ENCODE assay signal across 25 mouse cellular contexts in the genomic region with DNA sequence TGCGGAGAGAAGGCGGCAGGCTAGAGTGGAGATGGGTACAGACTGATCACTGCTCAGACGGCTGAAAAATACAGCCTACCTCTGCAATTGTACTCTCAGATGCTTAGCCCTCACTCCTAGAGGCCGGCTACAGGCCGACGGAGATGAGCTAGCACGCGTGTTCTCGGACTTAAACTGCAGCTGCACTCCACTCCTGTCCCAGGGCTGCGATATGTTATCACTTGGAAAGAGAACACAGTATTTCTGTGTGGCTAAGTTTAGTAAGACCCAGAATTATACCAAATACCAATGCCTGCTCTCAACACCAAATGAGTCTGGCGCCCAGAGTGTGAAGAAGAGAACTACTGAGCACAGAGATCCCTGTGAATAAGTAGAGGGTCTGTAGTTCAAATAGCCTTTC. TPM values are rescaled to one million over a fixed set of nuclear protein-coding genes. Genes with fewer than 3 reads are reported as not detected.
DNase-seq lines count a peak whose midpoint lies in the region; ATAC-seq and TF ChIP-seq lines count a peak whose summit lies in the region.
"Had no signal": no experiment of that assay in that cellular context is flagged by ENCODE, and none has a peak within 500 bp of the region (broad histone marks: within the 10 kb centered on the region; RNA-seq: fewer than 3 reads in every experiment).

No protein-coding gene starts in this region.

- peak; percentile 26 to 49 for DNase-seq in heart, adult 18-20 months
- peak; percentile 20 for DNase-seq in heart, postnatal 0 days (ENCODE audit: low spot score)
- no peak for DNase-seq in heart, postnatal 25 days (ENCODE audit: low spot score)
- DNase-seq: adrenal gland, adult 2 months; adrenal gland, postnatal 25 days; cerebellum, adult 11 months; cerebellum, adult 8-10 months; cerebellum, postnatal 14 days; embryo, embryonic 11 days; gastrocnemius, postnatal 10 days; kidney, adult 18-20 months; kidney, postnatal 10 days had no signal

- no peak overlapping the region for H3K9ac ChIP-seq in heart, embryonic 12.5 days
- H3K9ac ChIP-seq in heart, embryonic 13.5 days: no peak overlapping the region
- H3K9ac ChIP-seq in heart, embryonic 11.5 days (ENCODE audit: low read depth, low read length): no peak overlapping the region
- no peak overlapping the region for H3K9ac ChIP-seq in heart, postnatal 0 days (replicated peaks; ENCODE audit: low read depth, low read length)
- H3K9ac ChIP-seq: embryonic facial prominence, embryonic 15.5 days; hindbrain, embryonic 14.5 days; intestine, embryonic 15.5 days had no signal

- 0 out of 2 replicates have a peak, but pooled peaks cover 10% of the 10 kb centered on the region for H3K4me1 ChIP-seq in heart, embryonic 12.5 days (replicated peaks)
- peaks cover 19% of the 10 kb centered on the region for H3K4me1 ChIP-seq in heart, embryonic 13.5 days
- H3K4me1 ChIP-seq in heart, embryonic 11.5 days (ENCODE audit: control insufficient read depth, insufficient read depth, low read length): peaks cover 5% of the 10 kb centered on the region; the same call in 1 of the 2 replicates
- H3K4me1 ChIP-seq in heart, postnatal 0 days (ENCODE audit: control insufficient read depth, insufficient read depth): peaks cover 13% of the 10 kb centered on the region
- H3K4me1 ChIP-seq: embryonic facial prominence, embryonic 15.5 days; forebrain, embryonic 10.5 days; hindbrain, embryonic 10.5 days; intestine, embryonic 15.5 days had no signal

- H3K36me3 ChIP-seq in heart, embryonic 12.5 days: no peaks in the 10 kb centered on the region
- peaks cover 2% of the 10 kb centered on the region; the same call in 1 of the 2 replicates for H3K36me3 ChIP-seq in heart, embryonic 13.5 days
- H3K36me3 ChIP-seq in heart, embryonic 11.5 days (ENCODE audit: control insufficient read depth, insufficient read depth, low read length): no peaks in the 10 kb centered on the region
- no peaks in the 10 kb centered on the region for H3K36me3 ChIP-seq in heart, postnatal 0 days (replicated peaks; ENCODE audit: control insufficient read depth, insufficient read depth, low read length)
- H3K36me3 ChIP-seq: embryonic facial prominence, embryonic 15.5 days; forebrain, embryonic 10.5 days; hindbrain, embryonic 10.5 days; intestine, embryonic 15.5 days had no signal

- intact Hi-C loops in heart, postnatal 25 days (cut with DNase I): no loop called here

- ATAC-seq in heart, embryonic 12.5 days (ENCODE audit: insufficient number of reproducible peaks, low FRiP score): no peak
- no peak for ATAC-seq in heart, embryonic 13.5 days (ENCODE audit: extremely low read depth, insufficient number of reproducible peaks, low FRiP score, low TSS enrichment)
- ATAC-seq in heart, embryonic 11.5 days (replicated peaks; ENCODE audit: insufficient number of reproducible peaks, low FRiP score, low TSS enrichment): no peak
- ATAC-seq in heart, postnatal 0 days (ENCODE audit: insufficient read depth, low read depth): peak; percentile 55; the same call in 1 of the 2 replicates
- ATAC-seq: forebrain, embryonic 16.5 days; intestine, embryonic 15.5 days had no signal

- no peak overlapping the region for H3K4me2 ChIP-seq in heart, embryonic 12.5 days
- 0 out of 2 replicates have a peak overlapping the region, but pooled peaks have one; percentile 3 for H3K4me2 ChIP-seq in heart, embryonic 13.5 days
- H3K4me2 ChIP-seq in heart, embryonic 11.5 days: no peak overlapping the region
- no peak overlapping the region for H3K4me2 ChIP-seq in heart, postnatal 0 days (ENCODE audit: low read depth, low read length)
- H3K4me2 ChIP-seq: embryonic facial prominence, embryonic 15.5 days; hindbrain, embryonic 14.5 days; intestine, embryonic 15.5 days had no signal

- no peak for TF ChIP-seq CTCF in heart, postnatal 0 days (IDR thresholded peaks at IDR 0.05; ENCODE audit: low read depth)

- H3K4me3 ChIP-seq in heart, embryonic 12.5 days: no peak overlapping the region
- no peak overlapping the region for H3K4me3 ChIP-seq in heart, embryonic 13.5 days
- no peak overlapping the region for H3K4me3 ChIP-seq in heart, embryonic 11.5 days (ENCODE audit: low read depth, low read length)
- H3K4me3 ChIP-seq in heart, postnatal 0 days (ENCODE audit: low read depth, low read length): no peak overlapping the region
- H3K4me3 ChIP-seq: embryonic facial prominence, embryonic 15.5 days; erythroblast, embryonic 14.5 days; forebrain, embryonic 10.5 days; hindbrain, embryonic 10.5 days; intestine, embryonic 15.5 days had no signal

- no peak overlapping the region for H3K27ac ChIP-seq in heart, embryonic 12.5 days (ENCODE audit: poor library complexity, severe bottlenecking)
- H3K27ac ChIP-seq in heart, embryonic 13.5 days (replicated peaks): peak overlapping the region; percentile 50
- no peak overlapping the region for H3K27ac ChIP-seq in heart, embryonic 11.5 days (ENCODE audit: low read depth, low read length)
- no peak overlapping the region for H3K27ac ChIP-seq in heart, postnatal 0 days (ENCODE audit: low read depth)
- H3K27ac ChIP-seq: embryonic facial prominence, embryonic 15.5 days; forebrain, embryonic 10.5 days; hindbrain, embryonic 10.5 days; hindbrain, embryonic 14.5 days; intestine, embryonic 15.5 days had no signal

- H3K9me3 ChIP-seq in heart, embryonic 12.5 days (replicated peaks): no peaks in the 10 kb centered on the region
- no peaks in the 10 kb centered on the region for H3K9me3 ChIP-seq in heart, embryonic 13.5 days
- no peaks in the 10 kb centered on the region for H3K9me3 ChIP-seq in heart, embryonic 11.5 days (replicated peaks; ENCODE audit: control insufficient read depth, low read length)
- no peaks in the 10 kb centered on the region for H3K9me3 ChIP-seq in heart, postnatal 0 days (replicated peaks; ENCODE audit: control insufficient read depth, low read length)
- H3K9me3 ChIP-seq: embryonic facial prominence, embryonic 15.5 days; forebrain, embryonic 10.5 days; hindbrain, embryonic 10.5 days; intestine, embryonic 15.5 days had no signal

- WGBS in heart, embryonic 12.5 days: 50% methylated on average over 11 of the region's 11 CpGs
- WGBS in heart, embryonic 13.5 days: 52% methylated on average over 11 of the region's 11 CpGs
- WGBS in heart, embryonic 11.5 days (ENCODE audit: insufficient replicate concordance): 69% methylated on average over 11 of the region's 11 CpGs
- 42% methylated on average over 11 of the region's 11 CpGs for WGBS in heart, postnatal 0 days

- TF ChIP-seq EP300 in heart, postnatal 0 days (IDR thresholded peaks at IDR 0.05; ENCODE audit: low read depth): no peak

- no peaks in the 10 kb centered on the region for H3K27me3 ChIP-seq in heart, embryonic 12.5 days (replicated peaks)
- H3K27me3 ChIP-seq in heart, embryonic 13.5 days (replicated peaks): no peaks in the 10 kb centered on the region
- no peaks in the 10 kb centered on the region for H3K27me3 ChIP-seq in heart, embryonic 11.5 days (ENCODE audit: control insufficient read depth, insufficient read depth, low read length)
- no peaks in the 10 kb centered on the region for H3K27me3 ChIP-seq in heart, postnatal 0 days (ENCODE audit: control insufficient read depth, insufficient read depth, low read length)
- H3K27me3 ChIP-seq: embryonic facial prominence, embryonic 15.5 days; intestine, embryonic 15.5 days had no signal

RNA-seq across cellular contexts. Expression of a gene that starts 23.0 kb away (rescaled TPM):
- total RNA-seq in heart, adult 18-20 months (2021): 10 to 100 TPM; 12.1 to 17.8 TPM
- 4.0 and 4.7 TPM in 2 replicates for polyA plus RNA-seq in heart, embryonic 12.5 days (2016; fragmentation: Nextera tagmentation; extraction: Ambion mirVana)
- polyA plus RNA-seq in heart, embryonic 13.5 days (2015; fragmentation: Nextera tagmentation; extraction: Ambion mirVana): 12.0 and 15.1 TPM in 2 replicates
- 0.82 and 2.1 TPM in 2 replicates for polyA plus RNA-seq in heart, embryonic 11.5 days (2014; fragmentation: Nextera tagmentation; extraction: Ambion mirVana)
- total RNA-seq in heart, postnatal 0 days (2014; rRNA removed; ENCODE audit: low replicate concordance): not detected in 2 replicates
- 33.5 and 42.8 TPM in 2 replicates for polyA plus RNA-seq in heart, postnatal 0 days (2015; fragmentation: Nextera tagmentation; extraction: Ambion mirVana)
- 10 to 100 TPM; 11.3 to 12.8 TPM for total RNA-seq in heart, postnatal 25 days (2021)
- total RNA-seq: adrenal gland, postnatal 25 days; common myeloid progenitor, adult 5-6 weeks; gastrocnemius, postnatal 10 days; gastrocnemius, postnatal 4 days had no signal
- polyA plus RNA-seq: embryonic facial prominence, embryonic 11.5 days; erythroblast, embryonic 14.5 days; forebrain, embryonic 10.5 days; forebrain, embryonic 16.5 days; hindbrain, embryonic 10.5 days; hindbrain, embryonic 14.5 days had no signal
